Mouse (Mus musculus) forebrain, embryonic 10.5 days (tissue): ENCODE data around the gene Hyal2. TPM values are rescaled to one million over a fixed set of nuclear protein-coding genes. Genes with fewer than 3 reads are reported as not detected.

ENCODE experiments used
- DNase-seq: peaks from one replicate; pipeline ENCODE4 v3.0.0-alpha.2; 2017; ENCODE audit warnings: low spot score; ENCODE audit errors: extremely low spot score
- H3K27ac ChIP-seq: fragments of 300-500 bp; sonication (generic); 2 replicates; pipeline ENCODE4 v1.5.1; 2016; ENCODE audit warnings: mild to moderate bottlenecking
- H3K27me3 ChIP-seq: fragments of 300-500 bp; sonication (generic); 2 replicates; pipeline ENCODE4 v1.6.1; 2016; ENCODE audit warnings: mild to moderate bottlenecking; ENCODE audit not compliant: poor library complexity, severe bottlenecking
- H3K36me3 ChIP-seq: fragments of 300-500 bp; sonication (generic); replicated peaks from 2 replicates; pipeline ENCODE4 v1.6.1; 2016; ENCODE audit warnings: mild to moderate bottlenecking, moderate library complexity
- H3K4me1 ChIP-seq: fragments of 300-500 bp; sonication (generic); 2 replicates; pipeline ENCODE4 v1.6.1; 2016
- H3K4me3 ChIP-seq: fragments of 300-500 bp; sonication (generic); 2 replicates; pipeline ENCODE4 v1.5.1; 2016; ENCODE audit warnings: mild to moderate bottlenecking, moderate library complexity
- H3K9me3 ChIP-seq: fragments of 300-500 bp; sonication (generic); 2 replicates; pipeline ENCODE4 v1.6.1; 2016; ENCODE audit warnings: mild to moderate bottlenecking, moderate library complexity
- WGBS: fragments of 180-500 bp; shearing (Covaris S2); methylation state at CpG from one replicate; pipeline ENCODE4 v1.1.7; 2016; 5-methylcytosine and 5-hydroxymethylcytosine counted together
- polyA plus RNA-seq: library from polyadenylated mRNA; unstranded; fragments of >200 nt; fragmentation: Nextera tagmentation; extraction: Ambion mirVana; gene quantifications from 2 replicates; pipeline ENCODE4 v1.2.1, GENCODE M21; 2016

The Hyal2 gene
- polyA plus RNA-seq, 1 experiment from 2014 or later: 147 TPM

DNA sequence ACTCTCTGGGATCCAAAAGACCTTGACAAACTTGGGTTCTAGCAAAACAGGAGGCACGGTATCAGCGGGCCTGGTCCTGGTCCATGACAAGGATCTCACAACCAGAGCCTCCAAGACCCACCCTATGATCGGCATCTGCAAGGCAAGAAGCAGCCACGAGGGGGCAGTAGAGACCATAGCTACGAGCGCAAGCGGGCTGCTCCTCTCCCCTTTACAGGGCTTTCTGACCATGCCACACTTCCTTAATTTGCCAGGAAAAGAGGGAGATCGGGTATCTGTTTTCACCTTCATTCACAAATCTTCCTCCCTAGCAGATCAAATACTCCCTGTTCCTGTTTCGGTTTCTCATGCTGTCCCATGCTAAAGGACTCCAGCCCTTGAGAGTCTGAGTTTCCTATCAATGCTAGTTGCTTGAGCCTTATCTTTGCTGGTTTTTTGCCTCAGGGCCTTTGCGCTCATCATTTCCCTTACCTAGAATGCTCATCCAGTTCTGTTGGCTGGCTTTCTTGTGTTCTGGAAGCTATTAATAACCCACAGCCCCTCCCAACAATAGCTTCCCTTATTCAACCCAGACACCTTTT, 34.4 kb downstream of the Hyal2 start:
- H3K27ac ChIP-seq: peak overlapping the region; percentile 85
- H3K4me3 ChIP-seq: 0 out of 2 replicates have a peak overlapping the region, but pooled peaks have one; percentile 7
- peak; percentile 94 for DNase-seq
- WGBS: 13% methylated on average over 10 of the region's 10 CpGs
- peaks cover 62% of the 10 kb centered on the region for H3K27me3 ChIP-seq
- no peaks in the 10 kb centered on the region for H3K36me3 ChIP-seq
- H3K9me3 ChIP-seq: no peaks in the 10 kb centered on the region
- peaks cover 64% of the 10 kb centered on the region for H3K4me1 ChIP-seq

GRCm38 (mm10) chr9:107603251-107603650, 35.5 kb downstream of the Hyal2 start:
- peak overlapping the region; percentile 85 for H3K27ac ChIP-seq
- peaks cover 62% of the 10 kb centered on the region for H3K27me3 ChIP-seq
- peaks cover 75% of the 10 kb centered on the region for H3K4me1 ChIP-seq

DNA sequence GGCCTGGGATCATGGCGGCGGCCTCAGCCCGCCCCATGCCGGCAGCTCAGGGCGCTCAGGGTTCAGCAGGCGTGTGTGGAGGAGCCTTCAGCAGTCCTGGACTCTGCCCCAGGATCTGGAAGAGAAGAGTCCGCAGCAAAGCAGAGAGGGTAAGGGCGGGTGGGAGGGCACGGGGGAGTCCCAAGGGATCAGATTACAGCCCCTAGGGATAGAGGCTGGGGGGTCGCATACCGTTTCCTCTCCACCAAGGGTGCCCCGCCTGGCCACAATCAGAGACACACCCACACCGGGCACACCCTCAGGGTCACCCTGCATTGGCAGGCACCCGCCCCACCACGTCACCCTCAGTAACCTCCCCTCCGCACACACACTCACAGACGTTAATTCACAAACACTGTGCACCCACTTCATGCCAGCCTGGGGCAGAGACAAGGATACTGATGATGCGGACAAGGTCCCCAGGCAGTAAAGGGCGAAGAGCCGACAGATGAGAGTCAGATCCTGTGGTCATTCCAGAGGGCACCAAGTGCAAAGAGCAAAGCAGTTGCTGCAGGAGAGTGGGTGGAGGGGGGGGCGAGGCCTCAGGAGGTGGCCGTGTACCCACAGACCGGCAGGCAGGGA, 37.4 kb downstream of the Hyal2 start:
- 38% methylated on average over 23 of the region's 23 CpGs for WGBS
- Histone ChIP-seq H3K27ac (peak overlapping the region; percentile 85), H3K4me1 (peaks cover 86% of the 10 kb centered on the region), H3K4me3 (peak overlapping the region; percentile 30; the same call in 1 of the 2 replicates), H3K36me3 (no peaks in the 10 kb centered on the region; the same call in 1 of the 2 replicates), H3K27me3 (peaks cover 47% of the 10 kb centered on the region), H3K9me3 (no peaks in the 10 kb centered on the region)
- no peak for DNase-seq

More at GRCm38 (mm10) chr9:107603251-107603650, 35.5 kb downstream of the Hyal2 start:
- 86% methylated on average over 6 of the region's 6 CpGs for WGBS
- Histone ChIP-seq H3K36me3 (no peaks in the 10 kb centered on the region), H3K4me3 (no peak overlapping the region), H3K9me3 (no peaks in the 10 kb centered on the region)
- no peak for DNase-seq

DNA sequence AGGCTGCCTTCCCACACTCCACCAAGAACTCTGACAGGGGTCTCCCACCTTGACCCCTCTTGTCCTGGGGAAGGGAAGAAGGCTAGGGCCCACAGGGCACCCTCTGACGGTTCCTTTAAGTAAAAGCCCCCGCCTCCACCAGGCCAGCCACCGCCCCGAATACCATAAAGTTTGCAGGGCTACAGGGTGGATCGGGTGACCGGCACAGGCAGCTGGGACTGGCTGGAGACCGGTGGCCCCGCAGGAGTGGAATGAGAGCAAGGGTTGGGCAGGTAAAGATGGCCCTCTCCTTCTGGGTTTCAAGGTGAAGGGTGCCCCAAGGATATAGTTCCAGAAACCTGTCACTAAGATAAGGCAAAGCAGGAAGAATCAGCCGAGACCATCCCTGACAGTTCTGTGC, 38.8 kb downstream of the Hyal2 start:
- H3K27ac ChIP-seq: peak overlapping the region; percentile 96
- DNase-seq: no peak
- peaks cover 35% of the 10 kb centered on the region for H3K27me3 ChIP-seq
- H3K9me3 ChIP-seq: no peaks in the 10 kb centered on the region
- H3K4me3 ChIP-seq: peak overlapping the region; percentile 18
- 16% methylated on average over 9 of the region's 9 CpGs for WGBS
- peaks cover 97% of the 10 kb centered on the region for H3K4me1 ChIP-seq
- no peaks in the 10 kb centered on the region; the same call in 1 of the 2 replicates for H3K36me3 ChIP-seq

GRCm38 (mm10) chr9:107607036-107607435, 39.3 kb downstream of the Hyal2 start:
- peak overlapping the region; percentile 96 for H3K27ac ChIP-seq
- WGBS: 74% methylated on average over 2 of the region's 2 CpGs

DNA sequence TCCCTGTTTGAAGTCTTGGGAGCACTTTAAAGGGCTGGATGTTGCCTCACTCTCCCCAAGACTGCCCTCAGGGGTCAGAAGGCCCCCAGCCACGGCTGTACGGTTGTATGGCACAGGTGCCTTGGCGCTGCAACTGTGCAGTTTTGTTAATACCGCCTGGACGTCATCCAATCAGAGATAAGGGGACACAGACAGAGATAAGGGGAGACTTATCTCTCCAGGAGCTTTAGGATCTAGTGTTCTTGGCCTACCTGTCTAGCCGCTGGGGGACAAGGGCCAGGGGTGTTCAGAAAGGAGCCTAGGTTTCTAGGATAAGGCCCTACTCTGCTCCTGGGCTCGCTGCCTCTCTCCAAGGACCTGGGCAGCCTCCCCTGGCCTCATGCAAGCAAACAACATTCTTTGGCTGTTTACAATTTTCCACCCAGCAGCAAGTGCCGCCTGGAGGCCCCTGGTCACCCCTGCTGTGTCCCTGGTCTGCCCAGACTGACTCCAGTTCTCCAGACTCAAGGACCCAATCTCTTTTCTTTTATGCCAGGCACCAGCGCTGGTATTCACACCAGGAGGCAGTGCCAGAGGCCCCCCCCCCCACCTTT, 40.0 kb downstream of the Hyal2 start:
- peak overlapping the region; percentile 96 for H3K27ac ChIP-seq
- WGBS: 64% methylated on average over 9 of the region's 9 CpGs

More at GRCm38 (mm10) chr9:107607036-107607435, 39.3 kb downstream of the Hyal2 start:
- Histone ChIP-seq H3K27me3 (peaks cover 35% of the 10 kb centered on the region), H3K36me3 (no peaks in the 10 kb centered on the region; the same call in 1 of the 2 replicates), H3K4me1 (peaks cover 99% of the 10 kb centered on the region), H3K4me3 (peak overlapping the region; percentile 18), H3K9me3 (no peaks in the 10 kb centered on the region)
- no peak for DNase-seq

GRCm38 (mm10) chr9:107608741-107609432, 41.1 kb downstream of the Hyal2 start, which contains the start of gene Sema3b:
Sema3b (minus strand) TSS chr9:107609229.
- H3K9me3 ChIP-seq: no peaks in the 10 kb centered on the region
- H3K4me3 ChIP-seq: peak within 1 kb of the TSS; percentile 20
- H3K27ac ChIP-seq: peak within 1 kb of the TSS; percentile 96
- WGBS: 44% methylated on average over 12 of the region's 12 CpGs
- peaks cover 99% of the 10 kb centered on the region for H3K4me1 ChIP-seq
- DNase-seq: no peak
- H3K36me3 ChIP-seq: peaks cover 4% of the 10 kb centered on the region
- H3K27me3 ChIP-seq: peaks cover 26% of the 10 kb centered on the region

More for the DNA sequence above, 40.0 kb downstream of the Hyal2 start:
- no peaks in the 10 kb centered on the region; the same call in 1 of the 2 replicates for H3K36me3 ChIP-seq
- H3K4me3 ChIP-seq: no peak overlapping the region
- peaks cover 35% of the 10 kb centered on the region for H3K27me3 ChIP-seq
- H3K9me3 ChIP-seq: no peaks in the 10 kb centered on the region
- peaks cover 99% of the 10 kb centered on the region for H3K4me1 ChIP-seq
- DNase-seq: no peak

DNA sequence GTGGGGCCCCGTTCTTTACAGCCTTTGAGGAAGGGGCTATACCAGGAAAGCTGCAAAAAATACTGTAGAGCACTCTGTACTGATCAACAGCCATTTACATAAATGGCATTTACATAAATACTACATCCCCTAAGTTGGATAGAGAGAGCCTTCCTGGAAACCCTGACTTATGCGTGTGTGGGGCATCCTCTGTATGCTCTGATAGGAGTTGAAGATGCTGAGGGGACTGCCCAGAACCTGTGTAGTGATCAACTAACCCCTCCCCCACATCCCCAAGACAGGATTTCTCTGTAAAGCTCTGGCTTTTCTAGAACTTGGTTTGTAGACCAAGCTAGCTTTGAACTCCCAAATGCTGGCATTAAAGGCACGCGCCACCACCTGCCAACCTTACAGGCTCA, 41.7 kb downstream of the Hyal2 start:
- DNase-seq: no peak
- Histone ChIP-seq H3K27ac (peak overlapping the region; percentile 96), H3K27me3 (peaks cover 21% of the 10 kb centered on the region), H3K4me3 (peak overlapping the region; percentile 20), H3K9me3 (no peaks in the 10 kb centered on the region), H3K36me3 (peaks cover 10% of the 10 kb centered on the region), H3K4me1 (peaks cover 99% of the 10 kb centered on the region)
- WGBS: 59% methylated on average over 4 of the region's 4 CpGs

DNA sequence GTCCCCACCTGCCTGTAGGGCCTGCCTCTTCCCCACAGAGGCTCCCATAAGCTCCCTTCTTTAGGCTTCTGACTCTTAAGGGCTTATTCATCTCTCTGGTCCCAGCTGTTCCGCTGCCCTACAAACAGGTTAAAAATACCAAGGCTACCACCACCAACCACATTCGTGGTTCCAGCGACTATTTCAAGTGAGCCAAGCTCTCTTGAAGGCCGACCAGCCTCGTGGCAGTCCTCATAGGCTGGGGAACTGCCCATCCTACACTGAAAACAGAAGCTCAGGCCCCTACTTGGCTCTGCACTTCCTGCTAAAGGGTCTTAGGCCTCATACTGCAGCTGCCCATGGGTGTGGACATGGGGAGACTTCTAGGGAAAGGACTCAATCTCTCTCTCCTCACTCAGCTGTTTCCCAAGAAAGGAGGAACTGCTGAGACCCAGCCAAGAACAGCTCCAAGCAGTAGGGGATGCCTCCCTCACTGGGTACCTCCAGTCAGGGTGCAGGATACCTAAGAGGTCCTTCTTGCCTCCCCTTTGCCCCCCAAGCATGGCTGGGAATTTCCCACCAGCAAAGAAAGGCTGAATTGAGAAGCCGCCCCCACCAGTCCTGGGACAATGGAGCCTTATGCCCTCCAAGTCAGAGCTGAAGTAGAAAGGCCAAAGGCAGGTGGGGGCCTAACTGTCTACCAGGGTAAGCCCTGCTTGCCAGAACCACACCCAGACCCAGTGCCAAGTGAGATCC, 43.9 kb downstream of the Hyal2 start:
- peak overlapping the region; percentile 96 for H3K27ac ChIP-seq
- H3K27me3 ChIP-seq: peaks cover 4% of the 10 kb centered on the region; the same call in 1 of the 2 replicates
- peaks cover 97% of the 10 kb centered on the region for H3K4me1 ChIP-seq
- WGBS: 75% methylated on average over 6 of the region's 6 CpGs
- no peaks in the 10 kb centered on the region for H3K9me3 ChIP-seq
- peaks cover 32% of the 10 kb centered on the region for H3K36me3 ChIP-seq
- peak overlapping the region; percentile 50 for H3K4me3 ChIP-seq
- no peak for DNase-seq

DNA sequence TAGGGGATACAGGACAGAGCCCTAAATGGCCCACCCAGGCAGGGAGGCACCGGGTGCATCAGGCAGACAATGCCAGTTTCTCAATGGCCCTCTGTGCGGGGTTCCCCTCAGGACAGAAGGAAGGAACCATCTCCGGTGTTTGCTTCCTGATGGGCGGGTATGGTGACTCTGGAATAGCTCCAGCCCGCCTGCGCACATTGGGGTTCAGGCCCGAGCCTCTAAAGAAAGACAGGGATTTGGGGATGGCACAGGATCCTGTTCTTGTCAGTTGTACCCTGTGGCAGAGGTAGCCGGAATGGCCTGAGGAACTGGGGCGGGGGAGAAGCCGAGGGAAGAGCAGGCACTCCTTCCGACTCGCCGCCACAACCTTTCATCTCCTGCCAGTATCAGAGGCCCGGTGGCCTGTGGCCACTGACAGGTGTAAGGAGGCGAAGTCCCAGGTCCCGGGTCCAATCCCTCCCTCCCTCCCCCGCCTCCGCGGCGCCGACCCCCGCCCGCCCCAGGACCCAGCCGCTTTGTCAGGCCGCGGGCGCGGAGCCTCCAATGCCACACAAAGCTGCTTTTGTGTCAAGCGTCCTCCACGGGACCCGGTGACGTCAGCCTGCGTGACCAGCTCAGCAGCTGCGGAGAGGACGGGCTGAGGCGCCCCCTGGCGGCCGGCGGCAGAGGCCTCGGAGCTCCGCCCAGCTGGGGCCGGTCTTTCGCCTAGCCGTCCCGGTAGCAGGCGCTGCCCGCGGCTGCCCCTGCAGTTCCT, 44.6 kb downstream of the Hyal2 start:
- no peaks in the 10 kb centered on the region for H3K9me3 ChIP-seq
- H3K36me3 ChIP-seq: peaks cover 39% of the 10 kb centered on the region
- H3K27me3 ChIP-seq: no peaks in the 10 kb centered on the region
- H3K27ac ChIP-seq: peak overlapping the region; percentile 96
- peaks cover 90% of the 10 kb centered on the region for H3K4me1 ChIP-seq
- peak; percentile 99 for DNase-seq
- peak overlapping the region; percentile 50 for H3K4me3 ChIP-seq
- 3% methylated on average over 42 of the region's 48 CpGs for WGBS

DNA sequence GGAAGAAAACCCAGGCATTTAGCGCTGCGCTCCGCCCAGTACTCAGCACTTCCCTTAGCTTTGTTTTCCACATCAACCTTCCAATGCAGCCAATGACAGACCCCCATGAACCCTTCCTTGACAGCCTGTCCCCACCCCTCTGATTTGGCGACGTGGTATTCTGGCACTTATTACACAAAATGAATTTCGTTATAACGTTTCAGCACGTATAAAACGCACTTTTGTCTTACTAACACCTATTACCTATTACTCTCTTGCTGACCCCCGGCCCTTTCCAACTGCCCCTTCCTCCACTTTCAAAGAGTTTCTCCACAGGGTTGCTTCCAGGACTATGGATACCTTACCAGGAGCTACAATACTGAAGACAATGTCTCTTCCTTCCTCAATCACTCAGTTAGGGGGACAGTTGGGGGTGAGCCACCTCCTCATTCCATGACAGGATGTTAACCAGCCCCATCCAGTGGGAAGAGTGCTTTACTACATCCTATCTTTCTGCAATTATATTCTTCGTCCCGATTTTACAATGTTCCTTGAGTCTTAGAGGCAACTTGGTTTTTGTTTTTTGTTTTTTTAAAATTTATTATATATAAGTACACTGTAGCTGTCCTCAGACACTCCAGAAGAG, 45.3 kb downstream of the Hyal2 start:
- DNase-seq: no peak
- Histone ChIP-seq H3K4me3 (peak overlapping the region; percentile 50), H3K36me3 (peaks cover 46% of the 10 kb centered on the region), H3K27ac (peak overlapping the region; percentile 96), H3K9me3 (no peaks in the 10 kb centered on the region), H3K4me1 (peaks cover 83% of the 10 kb centered on the region), H3K27me3 (no peaks in the 10 kb centered on the region)
- whole genome bisulfite sequencing: 14% methylated on average over 12 of the region's 12 CpGs
